Mouse (Mus musculus) erythroblast, embryonic 14.5 days (primary cell): ENCODE measurements around the gene Calca. TPM values are rescaled to one million over a fixed set of nuclear protein-coding genes. Genes with fewer than 3 reads are reported as not detected.

ENCODE experiments used
- H3K27me3 ChIP-seq: 2 replicates; pipeline ENCODE4 v1.6.1; 2012; ENCODE audit warnings: inconsistent platforms; ENCODE audit not compliant: control insufficient read depth
- H3K36me3 ChIP-seq: 2 replicates; pipeline ENCODE4 v1.6.1; 2012; ENCODE audit warnings: mild to moderate bottlenecking, inconsistent platforms; ENCODE audit not compliant: control insufficient read depth
- H3K4me1 ChIP-seq: 2 replicates; pipeline ENCODE4 v1.6.1; 2012; ENCODE audit warnings: inconsistent platforms; ENCODE audit not compliant: control insufficient read depth
- H3K4me3 ChIP-seq: replicated peaks from 2 replicates; pipeline ENCODE3; 2012; ENCODE audit warnings: moderate library complexity, mild to moderate bottlenecking, inconsistent platforms
- H3K9me3 ChIP-seq: 2 replicates; pipeline ENCODE4 v1.6.1; 2012; ENCODE audit warnings: low read length, inconsistent platforms, mixed read lengths; ENCODE audit not compliant: control insufficient read depth
- GATA1 ChIP-seq: IDR thresholded peaks from 2 replicates; pipeline ENCODE4 v1.6.1; 2012; ENCODE audit warnings: low read length, inconsistent platforms, mixed read lengths
- TAL1 ChIP-seq: IDR thresholded peaks from 3 replicates; pipeline ENCODE4 v1.6.1; 2012; ENCODE audit warnings: low read length, inconsistent platforms, mixed read lengths
- polyA plus RNA-seq: library from polyadenylated mRNA; stranded (reverse); fragments of >175 nt; gene quantifications from 2 replicates; pipeline ENCODE4 v1.2.3, GENCODE M21; 2012

The Calca gene
- polyA plus RNA-seq, 1 experiment, result not detected

- no peaks in the 10 kb centered on the region for H3K36me3 ChIP-seq
- H3K4me1 ChIP-seq, result no peaks in the 10 kb centered on the region
- no peaks in the 10 kb centered on the region for H3K9me3 ChIP-seq
- H3K27me3 ChIP-seq, result no peaks in the 10 kb centered on the region
- H3K4me3 ChIP-seq, result no peak overlapping the region
- no peak for TF ChIP-seq GATA1
- TF ChIP-seq TAL1, result no peak
Observed at GRCm38 (mm10) chr7:114582441-114582840, 53.7 kb downstream of the Calca start.

Other genes starting within 250 kb of the Calca start
- gene Pde3b, start 221.1 kb downstream of the Calca start, polyA plus RNA-seq, result 0.01 TPM in 2 replicates
- gene Cyp2r1, start 73.4 kb downstream of the Calca start, polyA plus RNA-seq, result not detected in 2 replicates
- gene Calcb, start 82.3 kb upstream of the Calca start, polyA plus RNA-seq, result not detected in 2 replicates
- gene Insc, start 107.3 kb upstream of the Calca start, polyA plus RNA-seq, result 0.02 and 0.05 TPM in 2 replicates